ENCODE assay signal across 9 mouse cellular contexts in the genomic region with DNA sequence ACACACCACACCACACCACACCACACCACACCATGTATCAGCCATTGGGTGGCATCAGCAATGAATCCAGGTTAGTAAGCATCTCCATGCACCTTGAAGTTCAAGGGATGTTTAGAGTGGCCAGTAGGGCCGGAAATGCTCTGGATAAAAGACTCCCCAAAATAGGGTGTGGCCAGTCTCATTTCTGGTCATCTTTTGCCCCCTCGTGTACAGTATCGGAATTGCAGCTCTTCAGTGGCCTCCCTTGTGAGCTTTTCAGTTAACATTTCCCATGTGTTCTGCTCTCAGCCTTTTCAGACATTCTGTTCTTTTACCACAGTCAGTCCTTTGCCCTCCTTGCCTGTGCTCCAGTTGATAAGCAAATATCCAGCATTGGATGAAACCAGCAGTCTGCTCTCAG. TPM values are rescaled to one million over a fixed set of nuclear protein-coding genes. Genes with fewer than 3 reads are reported as not detected.
DNase-seq lines count a peak whose midpoint lies in the region; TF ChIP-seq lines count a peak whose summit lies in the region.
"Had no signal": no experiment of that assay in that cellular context is flagged by ENCODE, and none has a peak within 500 bp of the region (broad histone marks: within the 10 kb centered on the region; RNA-seq: fewer than 3 reads in every experiment).

No protein-coding gene starts in this region.

- TF ChIP-seq POLR2A in lung, adult 2 months (IDR thresholded peaks at IDR 0.05; ENCODE audit: borderline replicate concordance, extremely low read depth, low read depth, low read length) = no peak

- no peak overlapping the region for H3K27ac ChIP-seq in gastrocnemius, adult 2 months

- no peak overlapping the region for H3K4me3 ChIP-seq in gastrocnemius, adult 2 months
- H3K4me3 ChIP-seq in lung, adult 2 months (replicated peaks; ENCODE audit: extremely low read depth, low read depth, low read length) = no peak overlapping the region

- peak; percentile 74 for TF ChIP-seq CTCF in gastrocnemius, adult 2 months (IDR thresholded peaks at IDR 0.05)
- TF ChIP-seq CTCF in lung, adult 2 months (IDR thresholded peaks at IDR 0.05; ENCODE audit: insufficient read depth, low read length) = peak; percentile 22; the same call in 1 of the 2 replicates

- H3K4me1 ChIP-seq in lung, adult 2 months (ENCODE audit: control insufficient read depth, insufficient read depth, low read length) = no peaks in the 10 kb centered on the region

- intact Hi-C loops in gastrocnemius, adult 2 months (cut with DNase I) = loop anchor here (1.0 to 10.0 kb wide), 2 partner anchors 132 to 298 kb away; partner anchors contain the start of gene Vma21

- DNase-seq in gastrocnemius, adult 2 months = peak; percentile 37
- no peak for DNase-seq in gastrocnemius, adult 8-10 months (ENCODE audit: low spot score in 2 of 2)
- peak; percentile 86 for DNase-seq in 3T3-L1 (ENCODE audit: low read depth, low spot score)
- peak; percentile 35 to 82 for DNase-seq in adrenal gland, adult (ENCODE audit: inconsistent age in 2 of 2, low spot score in 1 of 2)
- peak; percentile 9 for DNase-seq in embryo, embryonic 11.5 days (ENCODE audit: low read depth, low spot score)
- peak; percentile 55 for DNase-seq in induced T-regulatory cell, adult 2 months (ENCODE audit: low read depth)
- DNase-seq in lung, adult 2 months = peak; percentile 33
- DNase-seq in thymus, postnatal 25 days = peak; percentile 6

- WGBS in lung, adult 2 months = 22% methylated on average over 3 of the region's 3 CpGs

RNA-seq across cellular contexts. Expression of gene Prrg3, which starts 15.8 kb away (rescaled TPM):
- 1 to 10 TPM; 2.4 to 3.2 TPM for total RNA-seq in gastrocnemius, adult 2 months (2021)
- 1 to 10 TPM; 2.0 to 5.0 (median 2.6) TPM for total RNA-seq in gastrocnemius, adult 8-10 months (2022)
- polyA plus RNA-seq in lung, adult 2 months (2012; rRNA removed) = 21.3 and 29.2 TPM in 2 replicates

RNA-seq across cellular contexts. Expression of gene Gm1141, which starts 25.8 kb away (rescaled TPM):
- under 1 TPM in 1 of 2 experiments, not detected in 1; 0.14 TPM for total RNA-seq in gastrocnemius, adult 2 months (2021)
- total RNA-seq in gastrocnemius, adult 8-10 months (2022) = not detected
- polyA plus RNA-seq in lung, adult 2 months (2012; rRNA removed) = 0.14 and 0.19 TPM in 2 replicates

RNA-seq across cellular contexts. Expression of gene Fate1, which starts 26.2 kb away (rescaled TPM):
- not detected for total RNA-seq in gastrocnemius, adult 2 months (2021)
- not detected for total RNA-seq in gastrocnemius, adult 8-10 months (2022)
- polyA plus RNA-seq in lung, adult 2 months (2012; rRNA removed) = not detected in 2 replicates
- total RNA-seq: layer of hippocampus, postnatal 36 days had no signal

RNA-seq across cellular contexts. Expression of gene Cnga2, which starts 45.0 kb away (rescaled TPM):
- total RNA-seq in gastrocnemius, adult 2 months (2021) = not detected
- total RNA-seq in gastrocnemius, adult 8-10 months (2022) = not detected
- polyA plus RNA-seq in lung, adult 2 months (2012; rRNA removed) = 0.53 and 0.87 TPM in 2 replicates
- total RNA-seq: layer of hippocampus, postnatal 36 days had no signal

Comparison
In these comparisons a context has a peak if more than half of its experiments do, and no peak if none do; other contexts are left out.
1. DNase-seq: peak in gastrocnemius, adult 2 months (single experiment), 3T3-L1 (single experiment), adrenal gland, adult (2 of 2), embryo, embryonic 11.5 days (single experiment), induced T-regulatory cell, adult 2 months (single experiment), lung, adult 2 months (single experiment) and thymus, postnatal 25 days (single experiment); none in gastrocnemius, adult 8-10 months (0 of 2).